Mouse (Mus musculus) kidney, embryonic 15.5 days (tissue): ENCODE data around the gene Cyp19a1. TPM values are rescaled to one million over a fixed set of nuclear protein-coding genes. Genes with fewer than 3 reads are reported as not detected.

ENCODE experiments used
- ATAC-seq: fragments of 200-750 bp; cut with Nextera tagmentation; replicated peaks from 2 replicates; pipeline ENCODE4 v1.8.0; 2017; ENCODE audit warnings: moderate TSS enrichment; ENCODE audit not compliant: low FRiP score
- H3K27ac ChIP-seq: fragments of 300-500 bp; sonication (generic); 2 replicates; pipeline ENCODE4 v1.5.1; 2015; ENCODE audit warnings: mild to moderate bottlenecking, inconsistent platforms
- H3K27me3 ChIP-seq: fragments of 300-500 bp; sonication (generic); 2 replicates; pipeline ENCODE4 v1.6.1; 2015; ENCODE audit warnings: inconsistent platforms
- H3K36me3 ChIP-seq: fragments of 300-500 bp; sonication (generic); 2 replicates; pipeline ENCODE4 v1.6.1; 2015; ENCODE audit warnings: inconsistent platforms
- H3K4me1 ChIP-seq: fragments of 300-500 bp; sonication (generic); 2 replicates; pipeline ENCODE4 v1.6.1; 2015; ENCODE audit warnings: inconsistent platforms
- H3K4me2 ChIP-seq: fragments of 300-500 bp; sonication (generic); 2 replicates; pipeline ENCODE4 v1.6.1; 2015; ENCODE audit warnings: moderate library complexity, mild to moderate bottlenecking, inconsistent platforms
- H3K4me3 ChIP-seq: fragments of 300-500 bp; sonication (generic); replicated peaks from 2 replicates; pipeline ENCODE4 v1.5.1; 2015; ENCODE audit warnings: mild to moderate bottlenecking, inconsistent platforms
- H3K9ac ChIP-seq: fragments of 300-500 bp; sonication (generic); 2 replicates; pipeline ENCODE4 v1.6.1; 2015; ENCODE audit warnings: mild to moderate bottlenecking, inconsistent platforms
- H3K9me3 ChIP-seq: fragments of 300-500 bp; sonication (generic); replicated peaks from 2 replicates; pipeline ENCODE4 v1.6.1; 2016; ENCODE audit warnings: inconsistent platforms
- WGBS: fragments of 180-500 bp; shearing (Covaris S2); methylation state at CpG from one replicate; pipeline ENCODE4 v1.1.7; 2015; ENCODE audit warnings: mixed read lengths; 5-methylcytosine and 5-hydroxymethylcytosine counted together
- polyA plus RNA-seq: library from polyadenylated mRNA; unstranded; fragments of >200 nt; fragmentation: Nextera tagmentation; extraction: Ambion mirVana; gene quantifications from 2 replicates; pipeline ENCODE4 v1.2.1, GENCODE M21; 2015

Cyp19a1 gene
- polyA plus RNA-seq = not detected in 2 replicates

DNA sequence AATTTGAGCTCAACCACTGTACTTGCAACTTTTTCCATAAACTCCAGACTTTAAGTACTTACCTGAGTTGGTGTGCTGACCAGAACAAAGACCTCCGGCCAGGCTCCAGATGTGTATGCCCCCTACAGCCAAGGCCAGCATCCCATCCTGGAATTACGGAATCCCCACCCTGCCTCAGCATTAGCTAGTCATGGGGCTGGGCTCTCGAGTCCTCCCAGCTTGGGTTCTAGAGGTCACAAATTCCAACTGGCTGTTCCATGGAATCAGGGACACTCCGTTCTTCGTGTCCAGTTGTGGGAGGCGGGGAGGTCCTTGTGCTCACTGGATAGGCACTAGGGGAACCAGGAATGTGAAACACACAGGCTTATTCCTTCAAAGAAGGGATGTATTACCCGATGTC, at the start of gene Cyp19a1:
Gene Cyp19a1, minus strand, starts transcription at position 101 of the 400 bp plus-strand sequence.
- Histone ChIP-seq H3K4me3 (no peak within 1 kb of the TSS), H3K4me2 (no peak within 1 kb of the TSS), H3K36me3 (no peaks in the 10 kb centered on the region), H3K27me3 (no peaks in the 10 kb centered on the region), H3K4me1 (no peaks in the 10 kb centered on the region), H3K9ac (no peak within 1 kb of the TSS), H3K9me3 (no peaks in the 10 kb centered on the region), H3K27ac (no peak within 1 kb of the TSS)
- 86% methylated on average over 7 of the region's 7 CpGs for WGBS
- no peak for ATAC-seq

- WGBS = 75% methylated on average over 9 of the region's 9 CpGs
- Histone ChIP-seq H3K4me1 (no peaks in the 10 kb centered on the region), H3K27ac (no peak overlapping the region), H3K4me2 (no peak overlapping the region), H3K27me3 (no peaks in the 10 kb centered on the region), H3K9ac (no peak overlapping the region), H3K4me3 (no peak overlapping the region), H3K9me3 (no peaks in the 10 kb centered on the region), H3K36me3 (no peaks in the 10 kb centered on the region)
- no peak for ATAC-seq
These were observed 48.5 kb upstream of the Cyp19a1 start for GRCm38 (mm10) chr9:54316363-54316762.

DNA sequence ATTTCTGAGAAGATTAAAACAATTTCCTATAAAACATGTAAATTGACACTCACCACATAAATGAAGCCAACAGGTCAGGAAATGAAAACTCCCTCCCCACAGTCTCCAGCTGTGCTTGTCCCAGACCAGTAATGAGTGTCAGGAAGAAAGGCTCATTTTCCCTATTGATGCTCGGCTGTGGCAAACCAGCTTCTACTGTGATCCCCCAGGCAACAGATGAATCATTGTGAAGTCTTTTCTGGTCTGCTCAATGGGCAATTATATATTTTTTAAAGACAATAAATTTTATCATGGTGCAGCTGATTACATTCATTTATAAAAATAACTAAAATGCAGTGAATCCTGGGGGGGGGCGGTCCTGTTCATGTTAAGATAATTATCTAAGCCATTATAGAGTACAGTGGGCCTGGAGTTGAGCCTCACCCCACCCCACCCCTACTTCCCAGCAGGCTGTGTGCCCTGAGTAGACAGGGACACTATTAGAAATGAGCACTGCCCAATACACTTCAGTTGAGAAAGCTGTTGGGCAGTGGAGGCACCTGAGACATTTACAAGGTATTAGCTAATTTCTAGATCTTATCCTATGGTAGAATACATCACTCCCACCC, 40.9 kb upstream of the Cyp19a1 start:
- 0 out of 2 replicates have a peak, but pooled peaks have one; percentile 33 for ATAC-seq
- H3K9ac ChIP-seq = no peak overlapping the region

DNA sequence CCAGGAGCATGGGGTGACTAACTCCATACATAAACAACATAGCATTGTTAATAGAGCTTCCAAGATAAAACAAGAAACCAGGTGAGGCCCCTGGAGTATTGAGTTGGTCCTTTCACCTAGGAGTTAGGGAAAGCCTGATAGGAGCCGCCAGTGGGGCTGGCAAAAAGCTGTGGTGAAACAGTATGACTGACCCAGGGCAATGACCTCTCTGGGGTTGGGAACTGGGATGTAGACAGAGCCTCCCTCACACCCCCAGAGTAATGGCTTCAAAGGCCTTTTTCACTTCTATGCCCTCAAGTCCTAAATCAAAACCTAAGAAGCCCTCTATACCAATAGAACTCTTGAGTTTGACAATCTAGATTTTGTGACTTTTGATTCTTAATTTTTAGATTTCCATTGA, 40.3 kb upstream of the Cyp19a1 start:
- Histone ChIP-seq H3K4me3 (no peak overlapping the region), H3K27me3 (no peaks in the 10 kb centered on the region), H3K27ac (no peak overlapping the region), H3K36me3 (no peaks in the 10 kb centered on the region), H3K4me1 (0 out of 2 replicates have a peak, but pooled peaks cover 2% of the 10 kb centered on the region), H3K9ac (no peak overlapping the region), H3K9me3 (no peaks in the 10 kb centered on the region), H3K4me2 (no peak overlapping the region)
- ATAC-seq = no peak
- 26% methylated on average over 1 of the region's 1 CpGs for WGBS

More for the DNA sequence above, 40.9 kb upstream of the Cyp19a1 start:
- Histone ChIP-seq H3K4me3 (no peak overlapping the region), H3K4me1 (0 out of 2 replicates have a peak, but pooled peaks cover 2% of the 10 kb centered on the region), H3K36me3 (no peaks in the 10 kb centered on the region), H3K4me2 (no peak overlapping the region), H3K9me3 (no peaks in the 10 kb centered on the region), H3K27me3 (no peaks in the 10 kb centered on the region), H3K27ac (no peak overlapping the region)
- 44% methylated on average over 2 of the region's 2 CpGs for WGBS

- no peaks in the 10 kb centered on the region for H3K27me3 ChIP-seq
- ATAC-seq = no peak
- H3K4me3 ChIP-seq = no peak overlapping the region
- H3K9ac ChIP-seq = no peak overlapping the region
- no peaks in the 10 kb centered on the region for H3K9me3 ChIP-seq
- WGBS = 88% methylated on average over 4 of the region's 4 CpGs
- H3K27ac ChIP-seq = no peak overlapping the region
- no peaks in the 10 kb centered on the region for H3K36me3 ChIP-seq
- 0 out of 2 replicates have a peak, but pooled peaks cover 2% of the 10 kb centered on the region for H3K4me1 ChIP-seq
- H3K4me2 ChIP-seq = no peak overlapping the region
These were observed 33.3 kb upstream of the Cyp19a1 start for GRCm38 (mm10) chr9:54301255-54301654.

DNA sequence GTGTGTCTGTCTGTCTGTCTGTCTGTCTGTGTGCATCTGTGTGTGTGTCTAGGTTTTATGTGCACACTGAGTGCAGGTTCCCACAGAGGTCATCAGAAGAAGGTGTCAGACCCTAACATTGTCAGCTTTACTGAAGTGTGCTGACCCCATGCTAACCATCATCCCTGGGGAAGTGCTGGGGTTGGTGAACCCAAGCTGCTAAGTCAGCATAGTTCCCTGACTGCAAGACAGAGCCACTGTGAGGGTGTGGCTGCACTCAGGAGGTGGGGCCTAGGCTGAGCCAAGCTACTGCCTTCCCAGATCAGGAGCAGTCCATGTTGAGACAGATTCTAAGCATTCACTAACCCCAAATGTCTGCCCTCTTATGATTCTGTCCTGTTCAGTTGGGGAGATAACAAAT, 31.9 kb upstream of the Cyp19a1 start:
- H3K9me3 ChIP-seq = no peaks in the 10 kb centered on the region
- H3K27ac ChIP-seq = no peak overlapping the region
- H3K4me2 ChIP-seq = no peak overlapping the region
- no peak overlapping the region for H3K9ac ChIP-seq
- no peak; the same call in 1 of the 2 replicates for ATAC-seq
- H3K4me1 ChIP-seq = 0 out of 2 replicates have a peak, but pooled peaks cover 2% of the 10 kb centered on the region
- no peak overlapping the region for H3K4me3 ChIP-seq
- no peaks in the 10 kb centered on the region for H3K27me3 ChIP-seq
- H3K36me3 ChIP-seq = no peaks in the 10 kb centered on the region

DNA sequence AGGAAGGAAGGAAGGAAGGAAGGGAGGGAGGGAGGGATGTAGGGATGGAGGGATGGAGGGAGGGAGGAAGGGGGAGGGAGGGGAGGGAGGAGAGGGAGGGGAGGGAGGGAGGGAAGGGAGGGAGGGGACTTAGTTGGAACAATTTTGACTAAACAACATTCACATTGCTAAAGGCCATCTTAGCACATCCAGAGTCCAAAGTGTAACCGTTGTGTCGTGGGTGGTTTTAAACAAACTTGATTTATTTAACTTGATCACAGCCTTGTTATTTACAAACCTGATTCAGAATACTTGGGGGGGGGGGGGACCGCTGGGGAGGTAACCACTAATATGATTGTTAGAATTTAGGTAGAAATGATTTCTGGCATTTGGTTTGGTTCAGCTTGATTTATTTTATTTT, 31.5 kb upstream of the Cyp19a1 start:
- no peak for ATAC-seq
- Histone ChIP-seq H3K4me2 (no peak overlapping the region), H3K27ac (no peak overlapping the region), H3K36me3 (no peaks in the 10 kb centered on the region), H3K27me3 (no peaks in the 10 kb centered on the region), H3K9ac (no peak overlapping the region), H3K9me3 (no peaks in the 10 kb centered on the region), H3K4me1 (no peaks in the 10 kb centered on the region), H3K4me3 (no peak overlapping the region)
- 56% methylated on average over 3 of the region's 3 CpGs for WGBS

DNA sequence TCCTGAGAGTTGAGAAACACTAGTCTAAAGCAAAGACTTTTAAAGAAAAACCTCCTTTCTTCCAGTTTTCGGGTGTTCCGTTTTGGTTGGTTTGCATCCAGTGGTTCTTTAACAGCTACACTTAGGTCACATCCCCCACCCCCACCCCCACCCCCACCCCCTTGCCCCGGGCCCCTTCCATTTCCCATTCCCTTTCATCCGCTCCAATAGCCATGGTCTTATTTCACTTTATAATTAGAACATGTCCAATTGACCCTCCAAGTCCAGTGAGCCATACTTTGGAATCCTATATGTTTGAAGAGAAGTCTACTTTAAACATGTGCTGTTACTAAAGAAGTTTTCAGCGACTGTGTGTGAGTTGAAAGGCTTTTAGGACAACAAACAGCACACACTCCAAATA, 19.9 kb upstream of the Cyp19a1 start:
- H3K4me3 ChIP-seq = no peak overlapping the region
- WGBS = 15% methylated on average over 5 of the region's 5 CpGs
- H3K27ac ChIP-seq = peak overlapping the region; percentile 66
- ATAC-seq = peak; percentile 63; the same call in 1 of the 2 replicates
- H3K9me3 ChIP-seq = no peaks in the 10 kb centered on the region
- H3K9ac ChIP-seq = no peak overlapping the region
- H3K4me1 ChIP-seq = peaks cover 16% of the 10 kb centered on the region
- H3K36me3 ChIP-seq = no peaks in the 10 kb centered on the region
- H3K4me2 ChIP-seq = no peak overlapping the region
- H3K27me3 ChIP-seq = peaks cover 24% of the 10 kb centered on the region

DNA sequence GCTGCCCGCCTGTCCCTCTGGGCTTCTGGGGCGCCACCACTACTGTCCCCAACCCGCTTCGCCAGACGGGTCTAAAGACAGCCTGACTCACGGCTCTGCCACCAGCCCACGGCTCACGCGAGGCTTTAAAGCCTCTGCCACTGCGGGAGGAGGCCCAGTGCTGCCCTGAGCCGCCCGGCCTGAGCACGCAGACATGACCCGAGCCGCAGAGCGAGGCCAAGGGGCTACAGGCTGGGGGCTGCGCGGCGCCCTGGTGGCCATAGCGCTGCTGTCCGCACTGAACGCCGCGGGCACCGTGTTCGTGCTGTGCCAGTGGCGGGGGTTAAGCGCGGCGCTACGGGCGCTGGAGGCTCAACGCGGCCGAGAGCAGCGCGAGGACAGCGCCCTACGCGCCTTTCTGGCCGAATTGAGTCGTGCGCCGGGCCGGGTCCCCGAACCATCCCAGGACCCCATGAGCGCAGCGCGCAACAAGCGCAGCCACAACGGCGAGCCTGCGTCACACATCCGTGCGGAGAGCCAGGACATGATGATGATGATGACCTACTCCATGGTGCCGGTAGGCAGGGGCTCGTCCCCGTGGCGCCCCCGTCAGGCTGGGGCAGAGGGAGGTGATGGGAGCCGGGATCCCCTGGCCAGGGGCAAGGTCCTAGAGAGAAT, 18.5 kb upstream of the Cyp19a1 start, which contains the start of gene Gldn:
Gene Gldn, plus strand, starts transcription at position 156 of the 657 bp plus-strand sequence.
- Histone ChIP-seq H3K36me3 (no peaks in the 10 kb centered on the region), H3K4me3 (peak within 1 kb of the TSS; percentile 47), H3K27ac (peak within 1 kb of the TSS; percentile 79), H3K9me3 (no peaks in the 10 kb centered on the region), H3K27me3 (peaks cover 24% of the 10 kb centered on the region), H3K4me1 (peaks cover 17% of the 10 kb centered on the region), H3K9ac (peak within 1 kb of the TSS; percentile 39), H3K4me2 (peak within 1 kb of the TSS; percentile 92)
- WGBS = 3% methylated on average over 61 of the region's 61 CpGs
- ATAC-seq = peak; percentile 64

DNA sequence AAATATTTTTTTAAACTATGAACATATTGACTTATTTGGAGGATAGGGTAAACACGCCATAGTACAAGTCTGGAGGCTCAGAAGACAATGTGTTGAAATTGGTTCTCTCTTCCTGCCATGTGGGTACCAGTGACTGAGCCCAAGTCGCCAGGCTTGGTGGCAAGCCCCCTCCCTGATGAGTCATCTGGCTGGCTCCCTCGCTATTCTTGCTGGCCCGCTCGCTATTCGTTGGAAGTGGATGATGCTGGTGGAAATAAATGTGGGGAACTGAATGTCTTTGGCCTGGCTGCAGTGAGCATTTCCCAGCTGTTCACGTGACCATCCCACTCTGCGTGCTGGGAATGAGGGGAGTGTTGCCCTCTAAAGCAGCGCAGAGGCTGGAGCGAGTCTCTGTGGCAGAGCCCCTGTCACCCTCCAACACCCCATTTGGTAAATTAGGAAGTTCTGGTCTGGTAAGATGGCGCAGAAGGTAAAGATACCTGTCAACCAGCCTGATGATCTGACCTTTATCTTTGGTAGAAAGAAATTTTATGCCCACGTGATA, 11.2 kb upstream of the Cyp19a1 start:
- Histone ChIP-seq H3K27me3 (no peaks in the 10 kb centered on the region), H3K9me3 (no peaks in the 10 kb centered on the region), H3K36me3 (no peaks in the 10 kb centered on the region), H3K9ac (no peak overlapping the region), H3K27ac (no peak overlapping the region), H3K4me2 (no peak overlapping the region), H3K4me1 (0 out of 2 replicates have a peak, but pooled peaks cover 3% of the 10 kb centered on the region), H3K4me3 (no peak overlapping the region)
- no peak for ATAC-seq
- 87% methylated on average over 12 of the region's 12 CpGs for WGBS

DNA sequence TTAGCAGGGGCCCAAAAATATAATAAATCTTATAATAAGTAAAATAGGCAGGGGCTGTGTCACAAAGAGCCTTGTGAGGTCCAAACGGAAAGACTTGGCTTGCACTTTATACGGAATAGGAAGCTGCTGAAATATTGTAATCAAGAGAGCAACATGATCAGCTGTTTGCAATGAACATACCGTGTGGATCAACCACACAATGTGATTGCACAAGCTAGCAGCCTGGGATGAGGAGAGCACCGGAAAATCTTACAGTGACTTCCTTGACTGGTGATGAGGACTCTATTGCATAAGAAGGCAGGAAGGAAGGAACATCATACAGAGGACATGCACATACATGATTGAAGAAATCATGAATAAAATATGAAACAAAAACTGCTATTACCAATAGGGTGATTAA, 7.4 kb upstream of the Cyp19a1 start:
- no peak overlapping the region for H3K27ac ChIP-seq
- no peak overlapping the region for H3K9ac ChIP-seq
- no peak overlapping the region for H3K4me3 ChIP-seq
- no peaks in the 10 kb centered on the region for H3K36me3 ChIP-seq
- no peaks in the 10 kb centered on the region for H3K4me1 ChIP-seq
- no peak overlapping the region for H3K4me2 ChIP-seq
- no peaks in the 10 kb centered on the region for H3K9me3 ChIP-seq
- no peaks in the 10 kb centered on the region for H3K27me3 ChIP-seq
- no peak for ATAC-seq
- 90% methylated on average over 4 of the region's 4 CpGs for WGBS

- ATAC-seq = no peak
- H3K4me1 ChIP-seq = no peaks in the 10 kb centered on the region
- H3K4me2 ChIP-seq = no peak overlapping the region
- H3K9me3 ChIP-seq = no peaks in the 10 kb centered on the region
- H3K27ac ChIP-seq = no peak overlapping the region
- H3K9ac ChIP-seq = no peak overlapping the region
- 39% methylated on average over 5 of the region's 5 CpGs for WGBS
- H3K27me3 ChIP-seq = no peaks in the 10 kb centered on the region
- H3K36me3 ChIP-seq = no peaks in the 10 kb centered on the region
- no peak overlapping the region for H3K4me3 ChIP-seq
These were observed 3.0 kb upstream of the Cyp19a1 start for GRCm38 (mm10) chr9:54270889-54271288.
